Mouse (Mus musculus) cerebellum, adult (tissue): ENCODE measurements around the gene Akap7.

ENCODE experiments used
- ATAC-seq: cut with Nextera tagmentation; 2 replicates; pipeline ENCODE4 v1.9.2; 2017; ENCODE audit warnings: mild to moderate bottlenecking, moderate library complexity, mixed read lengths; ENCODE audit not compliant: insufficient number of reproducible peaks, low FRiP score, low TSS enrichment

Gene Akap7

DNA sequence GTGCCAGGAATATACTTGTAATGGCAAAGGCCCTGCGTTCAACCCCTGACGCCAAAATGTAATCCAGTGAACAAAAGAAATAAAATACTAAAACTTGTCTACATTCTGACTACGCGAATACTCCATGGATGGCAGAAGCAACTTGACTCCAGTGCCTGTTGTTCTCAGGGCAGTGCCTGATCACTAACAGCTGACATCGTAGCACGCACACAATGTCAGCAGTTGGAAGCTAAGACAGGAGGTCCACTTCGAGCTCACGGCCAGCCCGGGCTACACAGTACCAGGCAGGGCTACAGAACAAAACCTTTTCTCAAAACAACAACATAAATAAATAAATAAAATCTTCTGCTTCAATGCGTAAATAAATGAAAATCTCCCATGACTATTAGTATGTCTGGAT, 46.9 kb downstream of the Akap7 start:
- no peak for ATAC-seq

DNA sequence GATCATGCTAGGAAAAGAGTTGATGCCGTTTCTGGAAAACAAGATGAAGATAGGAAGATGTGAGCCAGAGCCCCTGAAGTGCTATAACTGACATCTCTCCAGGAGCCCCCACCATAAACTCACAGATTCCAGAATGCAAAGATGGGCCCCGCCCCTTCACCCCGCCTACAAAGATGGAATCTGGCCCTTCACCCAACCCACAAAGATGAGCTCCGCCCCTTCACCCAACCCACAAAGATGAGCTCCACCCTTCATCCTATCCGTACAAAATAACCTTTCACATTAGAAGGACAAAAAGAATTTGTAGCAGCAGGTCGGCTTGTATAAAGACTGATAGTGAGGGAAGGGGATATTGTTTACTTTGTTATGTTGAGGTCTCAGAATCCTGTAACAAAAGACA, 49.5 kb downstream of the Akap7 start:
- no peak for ATAC-seq

DNA sequence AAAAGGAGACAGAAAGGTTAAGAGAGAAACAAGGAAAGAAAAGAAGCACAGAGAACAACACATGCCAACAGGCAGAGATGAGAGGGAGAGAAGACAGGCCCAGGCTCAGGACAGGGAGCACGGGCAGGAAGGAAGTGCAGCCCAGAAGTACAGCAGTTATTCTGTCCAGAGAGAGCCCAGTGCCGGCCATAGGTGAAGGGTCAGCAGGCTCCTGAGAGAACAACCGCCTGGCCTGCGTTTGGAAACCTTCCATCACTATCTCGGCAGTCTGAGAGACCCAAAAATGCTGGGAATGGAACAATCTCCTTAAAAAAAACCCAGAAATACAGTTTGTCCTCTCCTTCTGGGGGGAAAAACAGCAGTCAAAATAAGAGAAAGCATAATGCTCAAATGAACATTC, 50.2 kb downstream of the Akap7 start:
- no peak for ATAC-seq

DNA sequence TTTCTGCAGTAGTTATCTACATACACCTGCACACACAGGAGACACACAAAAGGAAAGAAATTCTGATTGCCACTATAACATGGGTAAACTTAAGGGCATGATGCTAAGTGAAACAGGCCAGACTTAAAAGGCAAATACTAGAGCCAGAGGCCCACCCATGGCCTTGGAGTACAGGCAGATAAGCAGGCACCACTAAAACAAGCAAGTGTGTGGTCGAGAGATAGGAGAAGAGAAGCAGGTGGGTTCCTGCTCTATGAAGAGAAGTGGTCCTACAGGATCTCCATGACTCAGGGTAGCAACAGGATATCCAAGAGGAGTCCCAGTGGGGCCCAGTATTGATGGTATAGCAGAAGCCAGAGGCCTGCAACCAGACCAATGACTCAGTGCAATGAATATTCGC, 54.2 kb downstream of the Akap7 start:
- ATAC-seq, result no peak

DNA sequence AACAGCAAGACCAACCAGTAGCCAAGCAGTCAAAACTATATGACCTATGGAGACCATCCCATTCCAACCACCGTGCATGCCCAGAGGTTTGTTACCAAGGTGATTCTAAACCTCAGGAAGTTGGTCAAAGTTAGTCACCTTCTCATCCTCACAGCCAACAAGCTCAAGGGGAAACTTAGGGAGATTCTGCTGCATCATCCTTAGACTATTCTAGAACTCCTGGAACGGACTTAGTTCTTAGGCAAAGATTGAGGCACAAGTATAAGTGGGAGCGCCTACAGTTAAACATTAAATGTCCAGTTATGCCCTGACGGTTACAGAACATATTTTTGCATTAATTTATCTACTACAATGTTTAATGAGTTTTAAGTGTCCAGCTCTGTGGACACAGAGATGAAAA, 54.7 kb downstream of the Akap7 start:
- no peak for ATAC-seq

DNA sequence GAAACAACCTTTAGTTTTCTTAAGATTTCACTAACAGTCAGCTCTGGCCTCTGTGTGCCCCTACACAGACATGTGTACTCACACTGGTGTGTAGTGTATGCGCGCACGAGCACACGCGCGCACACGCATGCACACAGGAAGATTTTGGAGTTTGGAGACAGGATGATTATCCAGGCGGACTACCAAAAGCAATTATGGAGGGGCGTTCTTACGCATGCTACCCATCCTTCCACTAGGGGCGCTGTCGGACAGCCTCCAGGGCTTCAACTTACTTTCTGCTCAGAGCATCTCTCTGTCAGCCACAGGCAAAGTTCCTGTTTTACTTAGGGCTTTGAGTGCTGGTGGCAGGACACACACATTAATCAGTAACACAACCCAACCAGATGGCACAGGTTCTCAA, 57.6 kb downstream of the Akap7 start:
- ATAC-seq, result peak; percentile 26; the same call in 1 of the 2 replicates

DNA sequence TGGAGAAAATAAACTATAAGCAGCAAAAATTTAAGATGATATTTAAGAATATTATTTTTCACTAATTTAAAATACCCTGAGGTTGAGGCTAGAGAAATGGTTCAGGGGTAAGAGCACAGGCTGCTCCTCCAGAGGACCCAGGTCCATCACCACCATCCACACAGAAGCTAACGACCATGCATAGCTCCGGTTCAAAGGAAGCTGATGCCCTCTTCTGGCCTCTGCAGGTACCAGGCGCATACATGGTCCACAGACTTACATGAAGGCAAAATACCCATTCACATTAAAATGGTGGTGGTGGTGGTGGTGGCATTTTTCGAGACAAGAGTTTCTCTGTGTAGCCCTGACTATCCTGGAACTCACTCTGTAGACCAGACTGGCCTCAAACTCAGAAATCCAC, 61.5 kb downstream of the Akap7 start:
- no peak for ATAC-seq

DNA sequence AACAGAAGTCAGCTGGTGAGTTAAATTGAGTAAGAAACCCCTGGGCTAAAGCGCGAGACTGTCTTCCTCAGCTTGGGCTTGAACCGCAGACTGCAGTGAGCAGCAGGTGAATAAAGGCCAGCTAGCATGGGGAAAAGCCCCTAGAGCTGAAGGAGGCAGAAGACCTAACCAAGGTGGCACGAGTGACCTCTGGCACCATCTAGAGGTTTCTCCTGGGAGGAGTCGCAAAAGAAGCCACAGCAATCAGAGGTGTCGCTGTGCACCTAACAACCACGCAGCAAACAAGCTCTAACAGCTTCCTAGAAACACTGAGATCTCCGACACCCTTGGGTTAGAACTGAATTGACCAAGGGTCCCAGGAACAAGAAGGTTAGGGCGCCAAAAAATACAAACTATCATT, 68.5 kb downstream of the Akap7 start:
- ATAC-seq, result peak; percentile 64; the same call in 1 of the 2 replicates

DNA sequence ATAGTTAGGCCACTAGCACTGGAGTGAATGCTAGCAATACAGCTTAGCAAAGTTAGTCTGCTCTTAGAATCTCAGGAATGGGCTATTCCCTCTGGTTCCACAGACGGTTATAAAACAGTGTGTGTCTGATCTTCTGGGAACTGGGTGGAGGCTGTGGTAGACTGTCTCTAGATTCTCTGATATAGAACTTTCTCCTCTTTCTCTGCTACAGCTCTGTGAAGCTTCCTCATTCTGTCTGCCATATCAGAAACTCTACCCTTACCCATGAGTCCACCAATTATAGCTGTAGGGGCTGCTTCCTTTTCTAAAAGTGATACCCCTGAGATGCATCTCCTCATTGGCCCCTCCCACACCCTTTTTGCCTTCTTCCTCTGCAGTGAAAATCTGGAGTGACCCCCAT, 73.6 kb downstream of the Akap7 start:
- no peak for ATAC-seq

DNA sequence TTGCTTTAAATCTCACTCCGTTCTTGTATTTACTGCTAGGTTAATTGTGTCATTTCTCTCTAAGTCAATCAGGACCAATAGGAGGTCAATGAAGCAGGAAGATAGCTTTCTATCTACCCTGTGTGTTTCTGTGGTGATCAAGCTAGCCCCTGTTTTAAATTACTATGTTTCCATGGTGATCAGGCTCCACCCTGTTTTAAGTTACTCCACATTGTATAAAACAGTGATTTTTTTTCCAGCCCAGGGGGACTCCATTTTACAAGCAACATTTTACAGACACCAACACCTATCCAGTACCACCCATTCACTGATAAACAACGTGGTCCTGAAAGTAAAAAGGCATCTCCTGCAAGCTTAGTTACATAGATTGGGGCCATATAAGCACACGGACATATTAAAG, 75.0 kb downstream of the Akap7 start:
- no peak for ATAC-seq

DNA sequence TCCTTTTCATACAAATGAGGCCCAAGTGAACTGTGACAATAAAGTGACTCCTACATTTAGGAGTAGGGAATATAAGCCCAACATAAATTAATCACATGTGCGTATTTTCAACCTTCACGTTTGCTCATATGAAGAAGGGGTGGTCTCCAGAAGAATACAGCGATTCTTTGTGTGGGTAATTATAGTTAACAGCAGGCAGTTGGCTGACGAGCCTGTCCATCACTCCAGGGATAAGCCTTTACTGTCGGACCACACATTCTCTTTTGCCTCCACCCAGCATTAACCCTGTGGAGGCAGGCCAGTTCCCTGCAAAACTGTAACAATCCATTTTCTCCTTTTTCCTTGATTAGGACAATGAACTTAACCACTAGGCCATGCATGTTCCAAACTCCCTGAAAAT, 76.3 kb downstream of the Akap7 start:
- no peak for ATAC-seq

DNA sequence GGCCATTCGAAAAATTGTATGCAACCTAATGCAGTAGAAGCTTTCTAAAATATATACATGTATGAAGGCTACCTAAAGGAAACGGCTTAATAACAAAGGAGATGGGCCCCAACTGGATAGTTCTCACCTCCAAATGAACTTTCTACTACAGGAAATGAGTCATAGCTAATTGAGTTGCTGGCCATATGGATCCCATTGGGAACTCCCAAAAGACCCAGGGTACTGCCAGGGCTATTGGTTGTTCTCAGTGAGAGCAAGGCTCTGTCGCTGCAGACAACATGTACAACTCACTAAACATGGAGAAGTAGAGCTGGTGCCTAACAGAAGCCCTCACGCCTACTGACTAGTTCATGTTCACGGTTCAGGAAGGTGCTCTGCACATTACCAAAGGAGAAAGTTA, 83.3 kb downstream of the Akap7 start:
- ATAC-seq, result no peak

DNA sequence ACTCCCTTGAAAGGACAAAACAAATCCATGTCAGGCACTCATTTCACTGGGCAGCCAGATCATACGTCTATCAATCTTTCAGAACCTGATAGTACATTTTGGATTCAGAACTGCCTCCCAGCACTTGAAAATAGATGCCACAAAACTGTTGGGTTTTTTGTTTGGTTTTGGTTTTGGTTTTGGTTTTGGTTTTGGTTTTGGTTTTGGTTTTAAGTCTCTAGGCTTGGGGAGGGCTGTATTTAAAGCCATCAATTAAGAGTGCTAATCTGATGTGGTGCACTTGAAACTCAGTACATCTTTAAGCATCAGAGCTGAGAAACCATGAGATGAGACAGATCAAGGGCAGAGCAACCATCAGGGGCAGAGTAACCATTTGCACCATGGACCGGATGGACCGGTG, 86.9 kb downstream of the Akap7 start:
- no peak for ATAC-seq

DNA sequence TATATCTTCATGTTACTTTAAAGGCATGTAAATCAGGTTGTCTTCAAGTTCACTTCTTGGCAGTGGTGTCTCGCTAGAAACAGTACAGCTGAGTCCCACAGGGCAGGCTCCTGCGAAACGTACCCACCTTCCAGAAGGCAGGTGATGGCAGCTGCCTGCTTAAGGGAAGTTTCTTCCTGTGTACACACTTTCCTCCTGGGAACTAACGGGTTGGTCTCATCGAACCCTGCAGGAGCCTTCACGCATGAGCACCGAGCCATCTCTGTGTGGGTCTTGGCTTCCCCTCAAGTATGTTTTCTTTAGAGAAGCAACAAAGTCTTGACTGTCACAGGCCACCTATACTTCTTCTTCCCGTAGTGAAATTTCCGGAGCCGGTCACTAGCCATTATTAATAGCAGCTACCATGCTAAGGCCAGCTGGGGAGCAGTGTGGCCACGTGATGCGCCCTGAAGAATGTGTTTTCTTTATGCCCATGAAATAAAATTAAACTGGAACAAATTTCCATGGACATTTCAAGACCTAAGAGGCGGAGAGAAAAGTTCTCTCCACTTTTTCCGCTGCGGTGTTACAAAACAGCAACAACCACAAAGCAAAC, 87.7 kb downstream of the Akap7 start:
- ATAC-seq, result peak; percentile 15; the same call in 1 of the 2 replicates

DNA sequence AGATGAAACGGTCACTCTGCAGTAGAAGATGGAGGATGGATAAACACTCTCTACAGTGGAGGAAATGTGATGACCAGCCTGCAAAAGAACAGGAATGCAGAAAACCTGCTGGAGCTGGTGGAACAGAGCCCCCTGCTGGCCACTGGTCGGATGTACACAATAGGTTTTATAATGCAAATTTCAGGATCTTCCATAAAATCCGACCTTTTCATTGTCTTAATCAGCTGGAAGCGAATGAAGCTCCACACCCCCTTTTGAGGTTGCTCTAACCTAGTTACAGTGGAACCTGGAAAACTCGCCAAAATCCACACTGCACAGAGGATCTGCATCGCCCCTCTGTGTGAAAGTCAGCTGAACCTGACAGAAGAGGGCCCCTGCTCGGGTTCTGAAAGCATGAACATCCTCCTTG, 88.4 kb downstream of the Akap7 start:
- ATAC-seq, result peak; percentile 83

DNA sequence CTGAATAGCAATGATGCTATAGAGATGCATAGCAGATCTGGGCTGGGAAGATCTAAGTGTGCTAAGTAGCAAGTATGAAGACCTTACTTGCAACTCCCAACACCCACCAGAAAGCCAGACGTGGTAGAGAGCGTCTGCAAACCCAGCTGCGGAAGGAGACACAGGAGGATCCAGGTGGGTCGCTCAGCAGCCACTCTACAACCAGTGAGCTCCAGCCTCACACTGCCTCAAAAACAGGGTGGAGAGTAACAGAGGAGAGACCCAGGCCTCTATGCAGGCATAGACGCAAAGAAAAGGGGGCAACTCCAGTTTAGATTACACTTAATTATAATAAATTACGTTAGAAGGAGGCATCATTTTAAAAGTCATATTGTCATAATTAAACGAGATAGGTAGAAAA, 88.9 kb downstream of the Akap7 start:
- ATAC-seq, result no peak

DNA sequence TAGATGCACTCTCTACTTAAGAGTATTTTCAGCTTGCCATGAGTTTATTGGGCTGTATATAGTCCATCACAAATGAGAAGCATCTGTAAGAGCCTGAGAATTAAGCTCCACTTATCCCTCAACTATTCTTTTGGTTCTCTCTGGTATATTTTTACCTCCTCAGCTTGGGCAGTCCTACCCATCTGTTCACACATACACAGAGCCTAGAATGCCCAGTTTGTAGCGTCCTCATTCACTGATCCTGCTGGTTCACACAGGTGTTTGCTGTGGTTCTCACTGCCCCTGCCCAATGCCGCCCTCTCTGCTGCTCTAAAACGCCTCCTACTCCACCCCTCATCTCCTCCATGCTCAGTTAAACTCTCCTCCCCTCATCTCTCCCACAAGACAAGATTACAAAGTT, 91.7 kb downstream of the Akap7 start:
- ATAC-seq, result no peak

DNA sequence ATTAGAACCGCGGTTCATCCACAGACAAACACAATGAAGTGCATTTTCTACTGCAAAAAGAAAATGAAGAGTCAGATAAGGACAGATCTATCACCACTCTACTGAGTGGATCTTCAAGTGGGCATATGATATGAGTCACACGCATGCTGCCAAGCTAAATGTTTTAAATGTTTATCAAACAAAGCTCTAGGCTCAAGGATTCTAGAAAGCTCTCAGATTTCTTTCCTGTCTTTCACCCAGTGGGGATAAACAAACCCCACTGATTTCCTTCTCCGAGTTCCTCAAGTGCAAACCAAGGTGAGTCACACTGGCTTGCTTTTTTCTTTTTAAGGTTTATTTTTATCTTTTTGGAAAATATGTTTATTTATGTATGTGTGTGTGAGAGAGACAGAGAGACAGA, 94.0 kb downstream of the Akap7 start:
- no peak for ATAC-seq

DNA sequence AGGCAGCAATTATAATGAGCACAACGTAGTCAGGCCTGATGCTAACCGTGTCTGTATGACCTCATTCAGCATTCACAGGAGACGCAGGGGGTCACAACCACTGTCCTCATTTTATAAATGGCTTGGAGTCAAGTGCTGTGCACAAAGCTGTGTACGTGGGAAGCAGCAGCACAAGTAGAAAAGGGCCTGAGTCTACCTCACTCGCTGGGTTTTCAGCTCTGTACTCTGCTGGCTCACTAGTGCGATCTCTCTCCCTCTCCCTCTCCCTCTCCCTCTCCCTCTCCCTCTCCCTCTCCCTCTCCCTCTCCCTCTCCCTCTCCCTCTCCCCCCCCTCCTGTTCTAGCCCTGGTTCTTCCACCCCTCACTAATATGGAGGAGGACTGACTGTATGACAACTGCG, 99.1 kb downstream of the Akap7 start:
- peak; percentile 40; the same call in 1 of the 2 replicates for ATAC-seq

DNA sequence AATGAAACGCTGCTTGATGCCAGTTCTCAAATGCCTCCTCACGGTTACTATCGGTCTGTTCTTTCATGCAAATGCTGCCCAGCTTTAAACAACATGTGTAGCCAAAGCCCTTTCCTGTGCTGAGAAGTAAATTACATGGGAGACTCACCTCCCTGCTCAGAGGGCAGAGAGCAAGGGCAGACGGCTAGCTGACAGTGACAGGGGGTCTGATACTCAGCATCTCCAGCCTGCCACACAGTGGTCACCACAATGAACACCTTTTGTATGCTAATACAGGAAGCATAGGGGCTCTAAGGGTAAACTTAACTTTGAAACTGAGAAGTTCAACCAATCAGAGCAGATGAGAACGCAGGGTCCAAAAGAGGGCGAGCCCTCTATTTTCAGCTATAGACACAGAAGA, 99.8 kb downstream of the Akap7 start:
- peak; percentile 58 for ATAC-seq

DNA sequence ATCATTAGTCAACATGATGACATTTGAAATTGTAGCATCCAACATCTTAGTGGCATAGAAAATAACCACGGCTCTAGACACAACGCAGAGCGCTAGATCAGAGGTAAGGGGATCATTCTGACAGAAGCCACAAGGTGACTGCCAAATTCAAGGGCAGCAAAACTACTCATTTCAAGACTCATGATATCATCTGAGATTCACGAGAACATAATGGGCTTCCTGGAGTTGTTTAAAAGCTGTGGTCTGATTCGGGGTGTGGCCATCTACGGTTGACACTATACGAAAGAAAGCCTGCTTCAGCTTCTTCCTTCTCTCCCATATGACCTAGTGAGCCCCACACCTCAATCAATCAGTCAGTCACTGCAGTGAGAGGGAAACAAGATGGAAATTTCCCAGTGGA, 107.0 kb downstream of the Akap7 start:
- no peak for ATAC-seq

DNA sequence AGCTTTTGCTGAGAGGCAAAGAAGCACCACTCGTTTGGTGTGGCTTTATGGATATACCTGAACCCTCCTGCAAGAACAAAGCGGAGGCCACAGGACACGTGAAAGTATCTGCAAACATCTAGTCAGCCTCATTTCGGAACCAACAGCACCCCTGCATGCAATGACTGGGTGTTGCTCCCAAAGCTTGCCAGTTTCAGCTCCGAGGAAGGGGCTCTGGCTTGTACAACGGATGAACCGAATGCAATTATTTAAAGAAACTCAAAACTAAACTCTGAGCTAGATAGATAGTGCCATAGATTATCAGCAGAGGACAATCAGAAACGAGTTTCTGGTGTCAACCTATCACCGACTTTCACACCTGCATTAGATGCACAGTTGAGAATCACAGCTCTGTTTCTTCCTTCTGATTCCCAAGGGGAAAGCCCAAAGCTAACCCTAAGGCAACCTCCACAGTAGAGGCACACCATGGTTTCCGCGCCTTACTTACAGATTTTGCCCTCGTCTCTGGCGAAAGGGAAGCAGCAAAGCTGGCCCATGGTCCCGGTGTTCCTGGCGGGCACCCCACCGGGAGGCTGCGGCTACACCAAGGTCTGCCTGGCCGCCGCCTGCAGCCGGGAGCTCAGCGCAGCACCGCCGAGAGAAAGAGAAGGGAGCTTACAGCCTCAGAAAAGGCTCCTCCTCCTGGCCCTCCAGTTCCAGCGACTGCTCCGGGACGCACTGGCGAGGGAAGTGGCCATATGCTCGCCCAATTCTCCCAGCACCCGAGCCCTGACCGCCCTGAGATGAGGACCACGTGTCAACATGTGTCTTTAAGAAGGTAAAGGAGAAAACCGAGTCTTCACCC, 107.9 kb downstream of the Akap7 start:
- ATAC-seq, result peak; percentile 96
